Mouse (Mus musculus): ENCODE measurements at regions not wholly inside any gene's neighbourhood (a gene's known extent, or its start where the extent isn't known, plus 50 kb on each side); places are given as distances from the start of the nearest gene placed in this dataset.

DNA sequence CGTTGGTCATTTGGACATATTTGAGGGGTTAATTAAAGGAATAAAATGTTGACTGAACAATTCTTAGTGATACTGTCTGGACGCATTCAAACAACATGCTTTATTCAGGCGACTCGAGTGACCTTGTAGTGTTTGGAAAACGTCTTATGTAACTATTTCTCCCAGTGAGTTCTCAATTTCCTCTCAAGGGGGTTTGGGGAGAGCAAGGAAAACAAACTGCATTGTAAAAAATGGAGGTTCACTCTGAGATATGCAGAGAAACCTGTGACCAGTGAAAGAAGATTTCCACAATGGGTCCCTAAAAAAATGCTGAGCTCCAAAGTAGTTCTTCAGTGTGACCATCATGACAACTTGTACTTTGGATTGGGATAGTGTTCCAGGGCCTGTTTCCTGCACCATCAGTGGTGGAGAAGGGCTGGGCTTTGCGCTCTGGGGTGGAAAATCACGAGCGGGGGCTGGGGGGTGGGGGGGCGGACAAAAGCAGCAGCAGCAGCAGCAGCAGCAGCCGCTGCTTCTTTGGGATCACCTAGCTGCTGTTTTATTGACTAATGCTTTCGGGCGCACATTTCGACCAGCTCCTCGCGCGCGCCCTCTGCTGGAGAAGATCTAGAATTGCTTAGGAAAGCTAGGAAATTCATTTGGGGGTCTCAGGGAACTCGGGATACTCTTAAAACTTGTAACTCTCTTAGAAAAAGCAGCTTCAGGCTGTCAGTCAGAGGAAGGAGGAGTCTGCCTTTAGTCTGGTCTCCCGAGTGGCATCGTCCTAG, 100.6 kb upstream of the Ralgapa2 start:
- H3K4me1 ChIP-seq (replicated peaks; ENCODE audit: control insufficient read depth, insufficient read depth): 0 out of 2 replicates have a peak, but pooled peaks cover 2% of the 10 kb centered on the region
- H3K27me3 ChIP-seq (ENCODE audit: control insufficient read depth, insufficient read depth, low read length): no peaks in the 10 kb centered on the region
- ATAC-seq (ENCODE audit: low FRiP score, low TSS enrichment) (no peak), DNase-seq (ENCODE audit: low spot score) (peak; percentile 59)
- H3K27ac ChIP-seq (replicated peaks): no peak overlapping the region
- no peaks in the 10 kb centered on the region for H3K9me3 ChIP-seq (ENCODE audit: control insufficient read depth, low read length)
- no peak for TF ChIP-seq EP300 (optimal IDR thresholded peaks at IDR 0.05)
- peak; percentile 86 for TF ChIP-seq CTCF (IDR thresholded peaks at IDR 0.05; ENCODE audit: low read depth)
- no peaks in the 10 kb centered on the region for H3K36me3 ChIP-seq (ENCODE audit: control insufficient read depth, insufficient read depth, low read length)
- 7% methylated on average over 20 of the region's 20 CpGs for WGBS
- H3K9ac ChIP-seq (ENCODE audit: low read length): no peak overlapping the region
- H3K4me2 ChIP-seq (replicated peaks; ENCODE audit: low read depth): peak overlapping the region; percentile 44
- H3K4me3 ChIP-seq (ENCODE audit: low read depth, low read length): no peak overlapping the region

GRCm38 (mm10) chr2:146621167-146621566, 109.0 kb upstream of the Ralgapa2 start:
- H3K27me3 ChIP-seq (ENCODE audit: control insufficient read depth, insufficient read depth, low read length): no peaks in the 10 kb centered on the region
- no peak overlapping the region for H3K4me3 ChIP-seq (ENCODE audit: low read depth, low read length)
- no peak overlapping the region for H3K9ac ChIP-seq (ENCODE audit: low read length)
- no peaks in the 10 kb centered on the region for H3K36me3 ChIP-seq (ENCODE audit: control insufficient read depth, insufficient read depth, low read length)
- no peaks in the 10 kb centered on the region for H3K4me1 ChIP-seq (replicated peaks; ENCODE audit: control insufficient read depth, insufficient read depth)
- 17% methylated on average over 5 of the region's 5 CpGs for WGBS
- peak; percentile 49 for DNase-seq (ENCODE audit: low spot score)
- no peak overlapping the region for H3K27ac ChIP-seq (replicated peaks)
- no peak overlapping the region for H3K4me2 ChIP-seq (replicated peaks; ENCODE audit: low read depth)
- H3K9me3 ChIP-seq (ENCODE audit: control insufficient read depth, low read length): no peaks in the 10 kb centered on the region
- TF ChIP-seq EP300 (optimal IDR thresholded peaks at IDR 0.05) (no peak), CTCF (IDR thresholded peaks at IDR 0.05; ENCODE audit: low read depth) (peak; percentile 79)
- no peak for ATAC-seq (ENCODE audit: low FRiP score, low TSS enrichment)

- Histone ChIP-seq H3K4me3 (ENCODE audit: low read depth, low read length) (no peak overlapping the region), H3K4me1 (replicated peaks; ENCODE audit: control insufficient read depth, insufficient read depth) (no peaks in the 10 kb centered on the region), H3K27ac (replicated peaks) (no peak overlapping the region), H3K9ac (ENCODE audit: low read length) (no peak overlapping the region), H3K4me2 (replicated peaks; ENCODE audit: low read depth) (no peak overlapping the region), H3K27me3 (ENCODE audit: control insufficient read depth, insufficient read depth, low read length) (no peaks in the 10 kb centered on the region), H3K9me3 (ENCODE audit: control insufficient read depth, low read length) (no peaks in the 10 kb centered on the region), H3K36me3 (ENCODE audit: control insufficient read depth, insufficient read depth, low read length) (no peaks in the 10 kb centered on the region)
- TF ChIP-seq CTCF (IDR thresholded peaks at IDR 0.05; ENCODE audit: low read depth): no peak
- TF ChIP-seq EP300 (optimal IDR thresholded peaks at IDR 0.05): no peak
- DNase-seq (ENCODE audit: low spot score): no peak
- WGBS: 77% methylated on average over 1 of the region's 1 CpGs
- ATAC-seq (ENCODE audit: low FRiP score, low TSS enrichment): peak; percentile 54; the same call in 1 of the 2 replicates
Observed at GRCm38 (mm10) chr2:146623052-146623451, 110.9 kb upstream of the Ralgapa2 start.

DNA sequence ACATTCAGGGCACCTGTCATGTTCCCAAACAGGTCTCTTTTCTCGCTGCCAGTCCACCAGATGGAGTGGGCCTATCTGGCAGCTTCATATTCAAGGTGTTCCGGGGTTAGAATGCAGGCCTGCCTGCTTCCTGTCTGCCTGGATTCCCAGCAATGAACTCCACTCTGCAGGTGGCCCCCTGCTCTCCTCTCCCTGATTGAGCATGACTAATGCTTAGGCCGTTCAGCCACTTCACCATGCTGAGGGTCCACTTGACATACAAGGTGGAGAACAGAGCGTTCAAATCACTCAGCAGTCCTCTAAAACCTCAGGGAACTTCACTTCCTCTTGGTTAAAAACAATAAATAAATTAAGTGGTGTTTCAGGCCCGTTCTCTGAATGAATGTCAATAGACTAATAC, 112.1 kb upstream of the Ralgapa2 start:
- DNase-seq (ENCODE audit: low spot score): no peak
- H3K9me3 ChIP-seq (ENCODE audit: control insufficient read depth, low read length): no peaks in the 10 kb centered on the region
- no peak overlapping the region for H3K9ac ChIP-seq (ENCODE audit: low read length)
- H3K27me3 ChIP-seq (ENCODE audit: control insufficient read depth, insufficient read depth, low read length): no peaks in the 10 kb centered on the region
- 70% methylated on average over 5 of the region's 5 CpGs for WGBS
- H3K4me1 ChIP-seq (replicated peaks; ENCODE audit: control insufficient read depth, insufficient read depth): no peaks in the 10 kb centered on the region
- TF ChIP-seq EP300 (optimal IDR thresholded peaks at IDR 0.05) (no peak), CTCF (IDR thresholded peaks at IDR 0.05; ENCODE audit: low read depth) (no peak)
- H3K27ac ChIP-seq (replicated peaks): no peak overlapping the region
- H3K4me2 ChIP-seq (replicated peaks; ENCODE audit: low read depth): no peak overlapping the region
- no peaks in the 10 kb centered on the region for H3K36me3 ChIP-seq (ENCODE audit: control insufficient read depth, insufficient read depth, low read length)
- no peak for ATAC-seq (ENCODE audit: low FRiP score, low TSS enrichment)
- no peak overlapping the region for H3K4me3 ChIP-seq (ENCODE audit: low read depth, low read length)

DNA sequence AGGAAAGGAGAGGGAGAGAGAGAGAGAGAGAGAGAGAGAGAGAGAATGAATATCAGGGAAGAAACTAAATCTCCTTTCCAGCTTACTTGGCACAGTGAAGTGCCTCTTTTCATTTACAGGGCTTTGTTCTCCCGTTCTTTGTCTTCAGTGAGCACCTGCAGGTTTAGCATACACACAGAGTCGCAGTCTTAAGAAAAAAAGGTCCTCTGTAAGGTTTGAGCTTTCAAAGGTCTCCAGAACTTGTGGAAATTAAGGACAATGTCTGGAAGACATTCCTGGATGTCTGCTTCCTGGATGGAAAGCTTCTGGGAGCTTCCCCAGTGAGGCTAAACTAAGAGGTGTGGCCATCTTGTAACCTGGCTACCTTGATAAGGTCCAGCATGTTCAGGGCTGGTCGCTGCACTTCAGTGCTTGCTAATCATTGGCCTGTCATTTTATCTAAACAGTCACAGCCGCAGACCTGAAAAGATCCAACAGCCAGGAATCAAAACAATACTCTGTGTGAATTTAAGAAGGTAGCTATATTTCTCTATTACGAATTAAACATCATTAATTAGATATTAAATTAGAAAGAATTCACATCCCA, 113.1 kb upstream of the Ralgapa2 start:
- Histone ChIP-seq H3K27me3 (ENCODE audit: control insufficient read depth, insufficient read depth, low read length) (no peaks in the 10 kb centered on the region), H3K4me1 (replicated peaks; ENCODE audit: control insufficient read depth, insufficient read depth) (no peaks in the 10 kb centered on the region), H3K4me3 (ENCODE audit: low read depth, low read length) (no peak overlapping the region), H3K27ac (replicated peaks) (no peak overlapping the region), H3K4me2 (replicated peaks; ENCODE audit: low read depth) (no peak overlapping the region), H3K36me3 (ENCODE audit: control insufficient read depth, insufficient read depth, low read length) (no peaks in the 10 kb centered on the region), H3K9ac (ENCODE audit: low read length) (no peak overlapping the region), H3K9me3 (ENCODE audit: control insufficient read depth, low read length) (no peaks in the 10 kb centered on the region)
- WGBS: 26% methylated on average over 5 of the region's 5 CpGs
- TF ChIP-seq CTCF (IDR thresholded peaks at IDR 0.05; ENCODE audit: low read depth) (no peak), EP300 (optimal IDR thresholded peaks at IDR 0.05) (no peak)
- DNase-seq (ENCODE audit: low spot score): no peak
- ATAC-seq (ENCODE audit: low FRiP score, low TSS enrichment): no peak

DNA sequence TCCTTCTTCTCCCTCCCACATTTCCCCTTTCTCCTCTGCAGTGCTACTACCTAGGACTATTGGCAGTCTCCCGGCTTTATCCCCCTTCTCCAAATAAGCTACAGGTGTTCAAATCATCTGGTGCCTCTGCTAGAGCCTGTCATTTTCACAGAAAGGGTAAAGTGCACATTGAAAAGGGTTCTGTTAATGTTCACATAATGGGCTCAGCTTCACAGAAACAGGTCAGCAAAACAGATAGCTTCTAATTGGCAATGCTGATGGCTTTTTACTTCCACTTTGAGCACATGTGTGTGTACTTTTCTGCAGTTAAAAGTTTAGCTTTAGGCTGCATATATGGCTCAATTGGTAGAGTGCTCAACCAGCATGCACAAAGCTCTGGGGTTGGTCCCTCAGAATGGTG, 114.4 kb upstream of the Ralgapa2 start:
- no peaks in the 10 kb centered on the region for H3K36me3 ChIP-seq (ENCODE audit: control insufficient read depth, insufficient read depth, low read length)
- no peak overlapping the region for H3K4me3 ChIP-seq (ENCODE audit: low read depth, low read length)
- no peaks in the 10 kb centered on the region for H3K27me3 ChIP-seq (ENCODE audit: control insufficient read depth, insufficient read depth, low read length)
- H3K9me3 ChIP-seq (ENCODE audit: control insufficient read depth, low read length): no peaks in the 10 kb centered on the region
- TF ChIP-seq EP300 (optimal IDR thresholded peaks at IDR 0.05) (no peak), CTCF (IDR thresholded peaks at IDR 0.05; ENCODE audit: low read depth) (no peak)
- 26% methylated on average over 1 of the region's 1 CpGs for WGBS
- DNase-seq (ENCODE audit: low spot score) (no peak), ATAC-seq (ENCODE audit: low FRiP score, low TSS enrichment) (no peak)
- H3K4me1 ChIP-seq (replicated peaks; ENCODE audit: control insufficient read depth, insufficient read depth): no peaks in the 10 kb centered on the region
- H3K4me2 ChIP-seq (replicated peaks; ENCODE audit: low read depth): no peak overlapping the region
- H3K27ac ChIP-seq (replicated peaks): no peak overlapping the region
- no peak overlapping the region for H3K9ac ChIP-seq (ENCODE audit: low read length)
